Comparison of ENCODE assay signal across 17 mouse cellular contexts in genomic region chr11:57660156-57660555, GRCm38 (mm10). TPM values are rescaled to one million over a fixed set of nuclear protein-coding genes. Genes with fewer than 3 reads are reported as not detected.
DNase-seq lines count a peak whose midpoint lies in the region; ATAC-seq and TF ChIP-seq lines count a peak whose summit lies in the region.
"Had no signal": no experiment of that assay in that cellular context is flagged by ENCODE, and none has a peak within 500 bp of the region (broad histone marks: within the 10 kb centered on the region; RNA-seq: fewer than 3 reads in every experiment).

No protein-coding gene starts in this region.

- no peak for TF ChIP-seq EP300 in liver, postnatal 0 days (IDR thresholded peaks at IDR 0.05; ENCODE audit: low read depth)

- H3K36me3 ChIP-seq in liver, embryonic 13.5 days, result peaks cover 17% of the 10 kb centered on the region
- no peaks in the 10 kb centered on the region for H3K36me3 ChIP-seq in liver, postnatal 0 days (replicated peaks; ENCODE audit: insufficient read depth, low read length)
- H3K36me3 ChIP-seq in thymus, adult 2 months (ENCODE audit: control insufficient read depth, insufficient read depth, low read length), result no peaks in the 10 kb centered on the region
- H3K36me3 ChIP-seq in liver, embryonic 16.5 days (ENCODE audit: control insufficient read depth, insufficient read depth), result no peaks in the 10 kb centered on the region

- TF ChIP-seq POLR2A in thymus, adult 2 months (IDR thresholded peaks at IDR 0.05; ENCODE audit: control insufficient read depth, extremely low read depth, insufficient read depth, low read length, poor library complexity), result no peak

- peak; percentile 5; the same call in 1 of the 2 replicates for ATAC-seq in liver, embryonic 13.5 days (ENCODE audit: low read depth)
- no peak for ATAC-seq in liver, postnatal 0 days
- ATAC-seq in liver, embryonic 16.5 days (ENCODE audit: low read depth), result no peak
- ATAC-seq: forebrain, postnatal 0 days; hindbrain, embryonic 16.5 days; intestine, embryonic 16.5 days; Patski had no signal

- H3K4me2 ChIP-seq in liver, embryonic 13.5 days, result no peak overlapping the region
- no peak overlapping the region for H3K4me2 ChIP-seq in liver, postnatal 0 days (ENCODE audit: low read depth, low read length)
- H3K4me2 ChIP-seq in liver, embryonic 16.5 days (ENCODE audit: low read depth, low read length), result no peak overlapping the region
- H3K4me2 ChIP-seq: midbrain, embryonic 11.5 days had no signal

- peak; percentile 4 for DNase-seq in gastrocnemius, postnatal 25 days
- DNase-seq in gastrocnemius, postnatal 4 days (ENCODE audit: low spot score in 2 of 2), result no peak
- no peak for DNase-seq in liver, embryonic 13.5 days
- no peak for DNase-seq in liver, postnatal 0 days
- DNase-seq in thymus, postnatal 14 days, result peak; percentile 9
- no peak for DNase-seq in thymus, adult 2 months
- DNase-seq: cerebellum, adult 11-12 months; forebrain, postnatal 0 days; heart, postnatal 4 days; layer of hippocampus, postnatal 36 days; lung, adult 18-20 months had no signal

- no peak overlapping the region for H3K9ac ChIP-seq in liver, embryonic 13.5 days
- no peak overlapping the region for H3K9ac ChIP-seq in liver, postnatal 0 days (replicated peaks)
- H3K9ac ChIP-seq in liver, embryonic 16.5 days (ENCODE audit: low read depth, low read length), result no peak overlapping the region
- H3K9ac ChIP-seq: forebrain, postnatal 0 days had no signal

- H3K4me1 ChIP-seq in liver, embryonic 13.5 days (replicated peaks), result peaks cover 99% of the 10 kb centered on the region
- peaks cover 53% of the 10 kb centered on the region for H3K4me1 ChIP-seq in liver, postnatal 0 days (ENCODE audit: insufficient read depth)
- peaks cover 61% of the 10 kb centered on the region for H3K4me1 ChIP-seq in thymus, adult 2 months (replicated peaks; ENCODE audit: control insufficient read depth, insufficient read depth, low read length)
- H3K4me1 ChIP-seq in liver, embryonic 16.5 days (ENCODE audit: control insufficient read depth, low read depth, low read length), result peaks cover 76% of the 10 kb centered on the region

- no peaks in the 10 kb centered on the region for H3K27me3 ChIP-seq in liver, embryonic 13.5 days
- H3K27me3 ChIP-seq in liver, postnatal 0 days (ENCODE audit: insufficient read depth, low read length), result no peaks in the 10 kb centered on the region
- no peaks in the 10 kb centered on the region for H3K27me3 ChIP-seq in thymus, adult 2 months (ENCODE audit: control insufficient read depth, insufficient read depth, low read length)
- H3K27me3 ChIP-seq in liver, embryonic 16.5 days (ENCODE audit: control insufficient read depth, insufficient read depth, low read depth, low read length), result no peaks in the 10 kb centered on the region
- H3K27me3 ChIP-seq: Patski had no signal

- no peaks in the 10 kb centered on the region for H3K9me3 ChIP-seq in liver, embryonic 13.5 days (replicated peaks)
- H3K9me3 ChIP-seq in liver, postnatal 0 days (ENCODE audit: low read length), result no peaks in the 10 kb centered on the region
- H3K9me3 ChIP-seq in liver, embryonic 16.5 days (replicated peaks; ENCODE audit: control insufficient read depth, low read length), result no peaks in the 10 kb centered on the region

- peak overlapping the region; percentile 74 for H3K27ac ChIP-seq in liver, embryonic 13.5 days
- no peak overlapping the region for H3K27ac ChIP-seq in liver, postnatal 0 days (ENCODE audit: low read depth)
- no peak overlapping the region for H3K27ac ChIP-seq in thymus, adult 2 months (ENCODE audit: control insufficient read depth, insufficient read depth, low read length)
- peak overlapping the region; percentile 21; the same call in 1 of the 2 replicates for H3K27ac ChIP-seq in liver, embryonic 16.5 days (ENCODE audit: low read length)
- H3K27ac ChIP-seq: heart, adult 2 months had no signal

- no peak overlapping the region for H3K4me3 ChIP-seq in liver, embryonic 13.5 days (replicated peaks)
- H3K4me3 ChIP-seq in liver, postnatal 0 days (ENCODE audit: low read depth, low read length), result no peak overlapping the region
- H3K4me3 ChIP-seq in thymus, adult 2 months (ENCODE audit: control insufficient read depth, insufficient read depth, low read length), result no peak overlapping the region
- H3K4me3 ChIP-seq in liver, embryonic 16.5 days (ENCODE audit: low read depth, low read length), result no peak overlapping the region
- H3K4me3 ChIP-seq: heart, adult 2 months had no signal

- no peak for TF ChIP-seq CTCF in liver, postnatal 0 days (IDR thresholded peaks at IDR 0.05; ENCODE audit: low read depth)
- TF ChIP-seq CTCF in thymus, adult 2 months (IDR thresholded peaks at IDR 0.05; ENCODE audit: borderline replicate concordance, control insufficient read depth, extremely low read depth, insufficient read depth, low read length, poor library complexity), result no peak

- 91% methylated on average over 4 of the region's 4 CpGs for WGBS in liver, embryonic 13.5 days (ENCODE audit: insufficient replicate concordance)
- WGBS in liver, postnatal 0 days (ENCODE audit: insufficient replicate concordance), result 86% methylated on average over 4 of the region's 4 CpGs
- 97% methylated on average over 4 of the region's 4 CpGs for WGBS in thymus, adult 2 months
- WGBS in liver, embryonic 16.5 days (ENCODE audit: insufficient replicate concordance), result 90% methylated on average over 4 of the region's 4 CpGs

RNA-seq across cellular contexts. Expression of gene Galnt10, which starts 14.9 kb away (rescaled TPM):
- total RNA-seq in gastrocnemius, postnatal 25 days (2021), result 1 to 10 TPM; 6.0 to 7.5 TPM
- 10 to 100 TPM; 16.9 to 18.8 TPM for total RNA-seq in gastrocnemius, postnatal 4 days (2021)
- 23.6 and 27.5 TPM in 2 replicates for polyA plus RNA-seq in liver, embryonic 13.5 days (2015; fragmentation: Nextera tagmentation; extraction: Ambion mirVana)
- 6.5 and 8.2 TPM in 2 replicates for polyA plus RNA-seq in liver, postnatal 0 days (2015; fragmentation: Nextera tagmentation; extraction: Ambion mirVana)
- polyA plus RNA-seq in thymus, adult 2 months (2012; rRNA removed), result 28.0 and 48.9 TPM in 2 replicates
- 24.1 and 26.3 TPM in 2 replicates for polyA plus RNA-seq in liver, embryonic 16.5 days (2015; fragmentation: Nextera tagmentation; extraction: Ambion mirVana)

Comparison
In these comparisons a context has a peak if more than half of its experiments do, and no peak if none do; other contexts are left out.
1. DNase-seq: peak in gastrocnemius, postnatal 25 days (single experiment) and thymus, postnatal 14 days (single experiment); none in gastrocnemius, postnatal 4 days (0 of 2), liver, embryonic 13.5 days (single experiment), liver, postnatal 0 days (single experiment) and thymus, adult 2 months (single experiment).
2. H3K27ac ChIP-seq: peak in liver, embryonic 13.5 days (single experiment) and liver, embryonic 16.5 days (single experiment); none in liver, postnatal 0 days (single experiment) and thymus, adult 2 months (single experiment).